Mouse (Mus musculus): Measurements from ENCODE around the gene Ptpro.

DNA sequence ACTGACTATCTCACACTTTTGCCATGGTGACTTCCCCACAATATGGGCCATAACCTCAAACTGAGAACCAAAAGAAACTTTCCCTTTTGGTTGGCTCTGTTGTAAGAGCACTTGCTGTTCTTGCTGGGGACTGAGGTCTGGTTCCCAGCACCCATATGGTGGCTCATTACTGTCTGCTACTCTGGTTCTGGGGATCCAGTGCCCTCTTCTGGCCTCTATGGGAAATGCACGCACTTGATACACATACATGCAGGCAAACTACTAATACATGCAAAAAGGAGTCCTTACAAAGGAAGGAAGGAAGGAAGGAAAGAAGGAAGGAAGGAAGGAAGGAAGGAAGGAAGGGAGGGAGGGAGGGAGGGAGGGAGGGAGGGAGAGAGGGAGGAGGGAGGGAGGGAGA is 8.9 kb downstream of the Ptpro start:
- TF ChIP-seq CTCF (IDR thresholded peaks at IDR 0.05; ENCODE audit: insufficient read depth, low read depth, low read length) = no peak
- TF ChIP-seq POLR2A (IDR thresholded peaks at IDR 0.05; ENCODE audit: insufficient read depth, low read depth, low read length) = no peak
